In genomic region chr12:7919709-7920324, GRCm38 (mm10) we compare ENCODE assay signal across 19 mouse cellular contexts. TPM values are rescaled to one million over a fixed set of nuclear protein-coding genes. Genes with fewer than 3 reads are reported as not detected.
DNase-seq lines count a peak whose midpoint lies in the region; TF ChIP-seq lines count a peak whose summit lies in the region.
"Had no signal": no experiment of that assay in that cellular context is flagged by ENCODE, and none has a peak within 500 bp of the region (broad histone marks: within the 10 kb centered on the region; RNA-seq: fewer than 3 reads in every experiment).

No protein-coding gene starts in this region.

- H3K4me1 ChIP-seq in embryonic fibroblast, embryonic 13.5 days (ENCODE audit: control insufficient read depth, insufficient read depth, low read length): peaks cover 6% of the 10 kb centered on the region; the same call in 1 of the 2 replicates
- no peaks in the 10 kb centered on the region for H3K4me1 ChIP-seq in hindbrain, embryonic 10.5 days (replicated peaks)
- H3K4me1 ChIP-seq: embryonic facial prominence, embryonic 13.5 days; forebrain, embryonic 15.5 days; limb, embryonic 13.5 days; midbrain, embryonic 13.5 days had no signal

- no peak for TF ChIP-seq CTCF in embryonic fibroblast, embryonic 13.5 days (IDR thresholded peaks at IDR 0.05; ENCODE audit: borderline replicate concordance, insufficient read depth, low read length)

- DNase-seq in kidney, postnatal 36 days: peak; percentile 27 to 49
- no peak for DNase-seq in kidney, adult 18-20 months
- DNase-seq in large intestine, adult 2 months (ENCODE audit: low read depth, low spot score): peak; percentile 29
- peak; percentile 54 for DNase-seq in yolk sac, embryonic 10.5 days (ENCODE audit: low spot score)
- DNase-seq in hindbrain, embryonic 10.5 days (ENCODE audit: low spot score): no peak
- DNase-seq in Muller cell, postnatal 12 days (ENCODE audit: inconsistent ontology term): no peak
- DNase-seq: adrenal gland, postnatal 10 days; cerebellum, adult 9-11 months; gastrocnemius, postnatal 25 days; heart, adult 2 months; heart, postnatal 4 days; spleen, adult 18-20 months; thymus, adult 18-20 months had no signal

- no peaks in the 10 kb centered on the region for H3K9me3 ChIP-seq in hindbrain, embryonic 10.5 days
- H3K9me3 ChIP-seq: embryonic facial prominence, embryonic 13.5 days; forebrain, embryonic 15.5 days; heart, embryonic 15.5 days; limb, embryonic 13.5 days; midbrain, embryonic 13.5 days had no signal

- no peak for TF ChIP-seq POLR2A in embryonic fibroblast, embryonic 13.5 days (IDR thresholded peaks at IDR 0.05; ENCODE audit: low read depth, low read length)

- H3K36me3 ChIP-seq in hindbrain, embryonic 10.5 days: no peaks in the 10 kb centered on the region
- H3K36me3 ChIP-seq: embryonic facial prominence, embryonic 13.5 days; forebrain, embryonic 15.5 days; heart, embryonic 15.5 days; limb, embryonic 13.5 days; midbrain, embryonic 13.5 days had no signal

- peak overlapping the region; percentile 95 for H3K27ac ChIP-seq in embryonic fibroblast, embryonic 13.5 days (ENCODE audit: insufficient read depth, low read length)
- H3K27ac ChIP-seq in hindbrain, embryonic 10.5 days: no peak overlapping the region
- H3K27ac ChIP-seq: embryonic facial prominence, embryonic 13.5 days; forebrain, embryonic 15.5 days; heart, adult 2 months; heart, embryonic 15.5 days; limb, embryonic 13.5 days; midbrain, embryonic 13.5 days had no signal

- 29% methylated on average over 2 of the region's 2 CpGs for WGBS in large intestine, adult 2 months
- WGBS in hindbrain, embryonic 10.5 days: 84% methylated on average over 2 of the region's 2 CpGs

- no peak overlapping the region for H3K4me3 ChIP-seq in embryonic fibroblast, embryonic 13.5 days (ENCODE audit: insufficient read depth, low read length)
- no peak overlapping the region for H3K4me3 ChIP-seq in hindbrain, embryonic 10.5 days
- H3K4me3 ChIP-seq: embryonic facial prominence, embryonic 13.5 days; forebrain, embryonic 15.5 days; heart, adult 2 months; heart, embryonic 15.5 days; limb, embryonic 13.5 days; midbrain, embryonic 13.5 days had no signal

- no peaks in the 10 kb centered on the region for H3K27me3 ChIP-seq in hindbrain, embryonic 10.5 days (ENCODE audit: insufficient read depth, poor library complexity, severe bottlenecking)
- H3K27me3 ChIP-seq: embryonic facial prominence, embryonic 13.5 days; forebrain, embryonic 15.5 days; heart, embryonic 15.5 days; limb, embryonic 13.5 days; midbrain, embryonic 13.5 days had no signal

RNA-seq across cellular contexts. Expression of gene Apob, which starts 57.6 kb away (rescaled TPM):
- 0.25 and 0.42 TPM in 2 replicates for polyA plus RNA-seq in embryonic fibroblast, embryonic 13.5 days (2011; ENCODE audit: insufficient read length, low read depth, missing spikeins)
- polyA plus RNA-seq in large intestine, adult 2 months (2012; rRNA removed): 122 and 221 TPM in 2 replicates
- polyA plus RNA-seq in hindbrain, embryonic 10.5 days (2016; fragmentation: Nextera tagmentation; extraction: Ambion mirVana): 0.11 and 0.43 TPM in 2 replicates
- polyA plus RNA-seq: embryonic facial prominence, embryonic 13.5 days had no signal

Comparison
In these comparisons a context has a peak if more than half of its experiments do, and no peak if none do; other contexts are left out.
1. DNase-seq: peak in kidney, postnatal 36 days (2 of 2), large intestine, adult 2 months (single experiment) and yolk sac, embryonic 10.5 days (single experiment); none in kidney, adult 18-20 months (single experiment), hindbrain, embryonic 10.5 days (single experiment) and Muller cell, postnatal 12 days (single experiment).
2. RNA of gene Apob, which starts 57.6 kb away (polyA plus RNA-seq): 122 to 221 TPM in large intestine, adult 2 months; 0.11 to 0.43 TPM in hindbrain, embryonic 10.5 days and 0.25 to 0.42 TPM in embryonic fibroblast, embryonic 13.5 days; every median in the first group is over 10 times any median in the second.